Mouse (Mus musculus) gastrocnemius, adult 18-20 months (tissue): ENCODE data around the gene Nphp1. TPM values are rescaled to one million over a fixed set of nuclear protein-coding genes. Genes with fewer than 3 reads are reported as not detected.

Experiments used
- DNase-seq: peaks from one replicate; pipeline ENCODE4 v3.0.0; 2021; ENCODE audit warnings: low spot score
- long read RNA-seq, 2 experiments: library from polyadenylated mRNA; stranded (forward); transcript quantifications; one replicate each; pipeline ENCODE4 v2.0.0; 2021
- total RNA-seq, 2 experiments: library from RNA; stranded (reverse); gene quantifications; 2 replicates each; pipeline ENCODE4 v1.2.3; 2021

Nphp1 gene
- 10 to 100 TPM; 21.9 to 23.8 TPM for total RNA-seq
- long read RNA-seq, experiment 1, transcript Nphp1-201 (20 exons, 2,260 nt), result minor isoform, 18 of 67 reads
- long read RNA-seq, experiment 1, transcript Nphp1-202 (20 exons, 2,296 nt), result major isoform, 21 of 67 reads
- long read RNA-seq, experiment 1, partial matches to known transcripts, result 5 of 67 reads
- long read RNA-seq, experiment 1, other reads (novel, unspliced or antisense), result 23 of 67 reads
- long read RNA-seq, experiment 2, transcript Nphp1-201 (20 exons, 2,260 nt), result major isoform, 15 of 44 reads
- long read RNA-seq, experiment 2, transcript Nphp1-202 (20 exons, 2,296 nt), result major isoform, 15 of 44 reads
- long read RNA-seq, experiment 2, partial matches to known transcripts, result 2 of 44 reads
- long read RNA-seq, experiment 2, other reads (novel, unspliced or antisense), result 12 of 44 reads

GRCm38 (mm10) chr2:127788440-127789116 is at the start of gene Nphp1:
Gene Nphp1, minus strand, starts transcription at chr2:127788897.
- DNase-seq, result peak; percentile 87

- DNase-seq, result no peak
Measured at GRCm38 (mm10) chr2:127832833-127833190, 44.1 kb upstream of the Nphp1 start.

GRCm38 (mm10) chr2:127832103-127832832 is 43.6 kb upstream of the Nphp1 start:
- DNase-seq, result no peak

- peak; percentile 91 for DNase-seq
Measured at GRCm38 (mm10) chr2:127831401-127832102, 42.9 kb upstream of the Nphp1 start, which contains the start of gene Bub1. Gene Bub1, minus strand, starts transcription at chr2:127831865.

- peak; percentile 89 for DNase-seq
Measured at GRCm38 (mm10) chr2:127791919-127792603, 3.4 kb upstream of the Nphp1 start, which contains the start of gene Mtln. Gene Mtln, minus strand, starts transcription at chr2:127792488.

GRCm38 (mm10) chr2:127789651-127790270 is 1.1 kb upstream of the Nphp1 start:
- DNase-seq, result no peak

GRCm38 (mm10) chr2:127789138-127789537 is 441 bp upstream of the Nphp1 start:
- DNase-seq, result no peak

- no peak for DNase-seq
Measured at GRCm38 (mm10) chr2:127787226-127787625, 1.5 kb downstream of the Nphp1 start.

GRCm38 (mm10) chr2:127778451-127778850 is 10.2 kb downstream of the Nphp1 start:
- no peak for DNase-seq

- peak; percentile 42 for DNase-seq
Measured at GRCm38 (mm10) chr2:127775013-127775412, 13.7 kb downstream of the Nphp1 start.

GRCm38 (mm10) chr2:127774578-127774941 is 14.1 kb downstream of the Nphp1 start:
- no peak for DNase-seq

GRCm38 (mm10) chr2:127773938-127774577 is 14.6 kb downstream of the Nphp1 start:
- DNase-seq, result no peak

- DNase-seq, result no peak
Measured at GRCm38 (mm10) chr2:127761587-127761986, 27.1 kb downstream of the Nphp1 start.

- no peak for DNase-seq
Measured at GRCm38 (mm10) chr2:127760429-127761000, 28.2 kb downstream of the Nphp1 start.

- no peak for DNase-seq
Measured at GRCm38 (mm10) chr2:127760014-127760413, 28.7 kb downstream of the Nphp1 start.

GRCm38 (mm10) chr2:127759157-127759880 is 29.4 kb downstream of the Nphp1 start:
- DNase-seq, result no peak

GRCm38 (mm10) chr2:127757171-127757570 is 31.5 kb downstream of the Nphp1 start:
- peak; percentile 57 for DNase-seq

GRCm38 (mm10) chr2:127754113-127754512 is 34.6 kb downstream of the Nphp1 start:
- DNase-seq, result no peak
